Mouse (Mus musculus): ENCODE measurements around the gene Ntpcr.

GRCm38 (mm10) chr8:125747390-125747789 lies 17.6 kb downstream of the Ntpcr start:
- TF ChIP-seq POLR2A (IDR thresholded peaks at IDR 0.05; ENCODE audit: insufficient read depth, low read length) (no peak), CTCF (IDR thresholded peaks at IDR 0.05; ENCODE audit: low read depth, low read length) (no peak), EP300 (IDR thresholded peaks at IDR 0.05; ENCODE audit: insufficient read depth, low read depth, low read length) (no peak)
